Mouse (Mus musculus): Measurements from ENCODE around the gene Gm21992. TPM values are rescaled to one million over a fixed set of nuclear protein-coding genes. Genes with fewer than 3 reads are reported as not detected.

Gene Gm21992
- polyA plus RNA-seq, 1 experiment from 2014 or later: 20.9 TPM

GRCm38 (mm10) chr19:4719351-4719764 is 92.1 kb downstream of the Gm21992 start:
- ATAC-seq (ENCODE audit: insufficient number of reproducible peaks, insufficient read depth, low FRiP score, low read depth): no peak
- Histone ChIP-seq H3K9me3 (ENCODE audit: control insufficient read depth, low read length) (no peaks in the 10 kb centered on the region), H3K27ac (replicated peaks in 1 of 2; ENCODE audit: control insufficient read depth in 1 of 2, insufficient read depth in 1 of 2, low read depth in 2 of 2, low read length in 2 of 2) (no peak overlapping the region), H3K27me3 (ENCODE audit: control insufficient read depth, insufficient read depth, low read length) (peaks cover 47% of the 10 kb centered on the region), H3K4me1 (ENCODE audit: control insufficient read depth in 2 of 2, insufficient read depth in 2 of 2, low read length in 2 of 2) (no peaks in the 10 kb centered on the region; a peak in 1 of 4 replicates), H3K36me3 (ENCODE audit: control insufficient read depth, insufficient read depth, low read length) (no peaks in the 10 kb centered on the region), H3K4me3 (ENCODE audit: control insufficient read depth in 1 of 2, insufficient read depth in 1 of 2, low read depth in 1 of 2, low read length in 2 of 2) (no peak overlapping the region), H3K9ac (ENCODE audit: low read length) (no peak overlapping the region), H3K4me2 (ENCODE audit: low read length) (no peak overlapping the region)
- 16% methylated on average over 5 of the region's 5 CpGs for WGBS

- H3K27me3 ChIP-seq (ENCODE audit: control insufficient read depth, insufficient read depth, low read length): peaks cover 53% of the 10 kb centered on the region
- no peak for ATAC-seq (ENCODE audit: insufficient number of reproducible peaks, insufficient read depth, low FRiP score, low read depth)
- no peak overlapping the region for H3K4me2 ChIP-seq (ENCODE audit: low read length)
- no peak overlapping the region for H3K4me3 ChIP-seq (ENCODE audit: control insufficient read depth in 1 of 2, insufficient read depth in 1 of 2, low read depth in 1 of 2, low read length in 2 of 2)
- H3K36me3 ChIP-seq (ENCODE audit: control insufficient read depth, insufficient read depth, low read length): no peaks in the 10 kb centered on the region
- no peaks in the 10 kb centered on the region for H3K9me3 ChIP-seq (ENCODE audit: control insufficient read depth, low read length)
- 31% methylated on average over 11 of the region's 12 CpGs for WGBS
- H3K4me1 ChIP-seq (ENCODE audit: control insufficient read depth in 2 of 2, insufficient read depth in 2 of 2, low read length in 2 of 2): no peaks in the 10 kb centered on the region; a peak in 1 of 4 replicates
- no peak overlapping the region for H3K27ac ChIP-seq (replicated peaks in 1 of 2; ENCODE audit: control insufficient read depth in 1 of 2, insufficient read depth in 1 of 2, low read depth in 2 of 2, low read length in 2 of 2)
- no peak overlapping the region for H3K9ac ChIP-seq (ENCODE audit: low read length)
Observed at GRCm38 (mm10) chr19:4718716-4719115, 92.7 kb downstream of the Gm21992 start.

DNA sequence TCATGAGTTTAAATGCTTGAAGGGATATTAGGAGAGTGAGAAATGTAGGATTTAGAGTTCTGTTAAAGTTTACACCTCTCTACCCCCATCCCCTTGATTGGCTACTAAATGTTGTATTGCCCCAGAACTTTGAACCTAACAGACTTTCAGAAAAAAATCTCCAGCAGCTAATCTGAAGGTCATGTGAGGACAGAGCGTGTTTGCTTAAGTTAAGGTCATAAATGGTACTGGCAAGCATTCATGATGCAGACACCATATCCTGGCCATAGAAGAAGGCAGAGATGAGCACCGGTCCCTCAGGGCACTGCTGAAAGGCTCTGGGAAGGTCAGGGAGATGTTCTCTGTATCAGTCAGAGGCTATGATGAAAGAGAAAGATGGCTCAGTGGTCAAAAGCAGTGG is 94.1 kb downstream of the Gm21992 start:
- no peak for ATAC-seq (ENCODE audit: insufficient number of reproducible peaks, insufficient read depth, low FRiP score, low read depth)
- WGBS: 93% methylated on average over 2 of the region's 2 CpGs
- no peak overlapping the region for H3K4me3 ChIP-seq (ENCODE audit: control insufficient read depth in 1 of 2, insufficient read depth in 1 of 2, low read depth in 1 of 2, low read length in 2 of 2)
- no peaks in the 10 kb centered on the region for H3K36me3 ChIP-seq (ENCODE audit: control insufficient read depth, insufficient read depth, low read length)
- H3K27me3 ChIP-seq (ENCODE audit: control insufficient read depth, insufficient read depth, low read length): peaks cover 67% of the 10 kb centered on the region
- H3K4me1 ChIP-seq (ENCODE audit: control insufficient read depth in 2 of 2, insufficient read depth in 2 of 2, low read length in 2 of 2): peaks cover 0 to 5% of the 10 kb centered on the region in 2 experiments; a peak in 2 of 4 replicates
- H3K27ac ChIP-seq (replicated peaks in 1 of 2; ENCODE audit: control insufficient read depth in 1 of 2, insufficient read depth in 1 of 2, low read depth in 2 of 2, low read length in 2 of 2): no peak overlapping the region
- H3K4me2 ChIP-seq (ENCODE audit: low read length): no peak overlapping the region
- no peak overlapping the region for H3K9ac ChIP-seq (ENCODE audit: low read length)
- no peaks in the 10 kb centered on the region for H3K9me3 ChIP-seq (ENCODE audit: control insufficient read depth, low read length)

- peaks cover 73% of the 10 kb centered on the region for H3K27me3 ChIP-seq (ENCODE audit: control insufficient read depth, insufficient read depth, low read length)
- no peak overlapping the region for H3K27ac ChIP-seq (replicated peaks in 1 of 2; ENCODE audit: control insufficient read depth in 1 of 2, insufficient read depth in 1 of 2, low read depth in 2 of 2, low read length in 2 of 2)
- H3K4me1 ChIP-seq (ENCODE audit: control insufficient read depth in 2 of 2, insufficient read depth in 2 of 2, low read length in 2 of 2): peaks cover 0 to 7% of the 10 kb centered on the region in 2 experiments; a peak in 3 of 4 replicates
- H3K4me2 ChIP-seq (ENCODE audit: low read length): no peak overlapping the region
- H3K9me3 ChIP-seq (ENCODE audit: control insufficient read depth, low read length): no peaks in the 10 kb centered on the region
- 95% methylated on average over 14 of the region's 14 CpGs for WGBS
- ATAC-seq (ENCODE audit: insufficient number of reproducible peaks, insufficient read depth, low FRiP score, low read depth): no peak
- no peak overlapping the region for H3K9ac ChIP-seq (ENCODE audit: low read length)
- no peak overlapping the region for H3K4me3 ChIP-seq (ENCODE audit: control insufficient read depth in 1 of 2, insufficient read depth in 1 of 2, low read depth in 1 of 2, low read length in 2 of 2)
- no peaks in the 10 kb centered on the region for H3K36me3 ChIP-seq (ENCODE audit: control insufficient read depth, insufficient read depth, low read length)
Observed at GRCm38 (mm10) chr19:4716756-4717155, 94.7 kb downstream of the Gm21992 start.

- WGBS: 59% methylated on average over 3 of the region's 3 CpGs
- no peaks in the 10 kb centered on the region for H3K9me3 ChIP-seq (ENCODE audit: control insufficient read depth, low read length)
- peaks cover 5 to 7% of the 10 kb centered on the region in 2 experiments; a peak in 3 of 4 replicates for H3K4me1 ChIP-seq (ENCODE audit: control insufficient read depth in 2 of 2, insufficient read depth in 2 of 2, low read length in 2 of 2)
- H3K9ac ChIP-seq (ENCODE audit: low read length): no peak overlapping the region
- H3K36me3 ChIP-seq (ENCODE audit: control insufficient read depth, insufficient read depth, low read length): no peaks in the 10 kb centered on the region
- no peak overlapping the region for H3K4me2 ChIP-seq (ENCODE audit: low read length)
- no peak overlapping the region for H3K4me3 ChIP-seq (ENCODE audit: control insufficient read depth in 1 of 2, insufficient read depth in 1 of 2, low read depth in 1 of 2, low read length in 2 of 2)
- no peak for ATAC-seq (ENCODE audit: insufficient number of reproducible peaks, insufficient read depth, low FRiP score, low read depth)
- H3K27ac ChIP-seq (replicated peaks in 1 of 2; ENCODE audit: control insufficient read depth in 1 of 2, insufficient read depth in 1 of 2, low read depth in 2 of 2, low read length in 2 of 2): no peak overlapping the region
- peaks cover 80% of the 10 kb centered on the region for H3K27me3 ChIP-seq (ENCODE audit: control insufficient read depth, insufficient read depth, low read length)
Observed at GRCm38 (mm10) chr19:4713886-4714285, 97.5 kb downstream of the Gm21992 start.

- 0 out of 2 replicates have a peak overlapping the region, but pooled peaks have one; percentile 58 for H3K9ac ChIP-seq (ENCODE audit: low read length)
- H3K4me1 ChIP-seq (ENCODE audit: control insufficient read depth in 2 of 2, insufficient read depth in 2 of 2, low read length in 2 of 2): peaks cover 5 to 7% of the 10 kb centered on the region in 2 experiments; a peak in 3 of 4 replicates
- WGBS: 35% methylated on average over 13 of the region's 13 CpGs
- no peak overlapping the region for H3K27ac ChIP-seq (replicated peaks in 1 of 2; ENCODE audit: control insufficient read depth in 1 of 2, insufficient read depth in 1 of 2, low read depth in 2 of 2, low read length in 2 of 2)
- no peaks in the 10 kb centered on the region for H3K9me3 ChIP-seq (ENCODE audit: control insufficient read depth, low read length)
- no peaks in the 10 kb centered on the region for H3K36me3 ChIP-seq (ENCODE audit: control insufficient read depth, insufficient read depth, low read length)
- peak overlapping the region; percentile 49 to 54 for H3K4me3 ChIP-seq (ENCODE audit: control insufficient read depth in 1 of 2, insufficient read depth in 1 of 2, low read depth in 1 of 2, low read length in 2 of 2)
- ATAC-seq (ENCODE audit: insufficient number of reproducible peaks, insufficient read depth, low FRiP score, low read depth): no peak
- peak overlapping the region; percentile 96 for H3K4me2 ChIP-seq (ENCODE audit: low read length)
- peaks cover 80% of the 10 kb centered on the region for H3K27me3 ChIP-seq (ENCODE audit: control insufficient read depth, insufficient read depth, low read length)
Observed at GRCm38 (mm10) chr19:4712781-4713526, 98.5 kb downstream of the Gm21992 start.

DNA sequence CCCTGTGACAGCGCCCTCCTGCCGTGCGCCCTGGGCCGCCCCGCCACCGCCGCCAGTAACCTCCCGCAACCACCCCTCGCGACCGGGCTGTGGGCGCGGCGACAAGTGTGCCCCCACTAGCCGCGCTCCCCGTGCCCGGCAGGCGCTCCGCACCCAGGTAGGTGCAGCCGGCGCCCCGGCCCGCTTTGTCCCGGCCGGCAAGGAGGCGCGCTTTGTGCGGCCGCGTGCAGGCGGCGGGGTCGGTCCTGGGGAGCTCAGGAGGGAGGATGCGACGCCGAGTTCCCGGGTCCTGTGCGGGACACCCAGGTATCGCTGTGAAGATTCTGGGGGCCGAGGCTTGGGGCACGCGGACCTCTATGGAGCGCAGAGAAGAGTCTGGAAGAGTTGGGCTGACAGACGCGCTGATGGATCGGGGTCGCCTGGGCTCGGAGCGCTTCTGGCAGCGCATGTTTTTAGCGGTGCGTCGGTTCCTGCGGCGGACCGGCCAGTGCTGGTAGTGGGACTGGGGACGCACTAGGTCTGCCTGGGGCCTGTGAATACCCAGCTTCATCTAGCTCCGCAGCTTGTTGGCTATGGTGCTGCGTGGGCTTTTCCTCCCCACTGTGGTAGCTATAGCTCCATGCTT is 99.1 kb downstream of the Gm21992 start:
- 0 out of 2 replicates have a peak, but pooled peaks have one; percentile 13 for ATAC-seq (ENCODE audit: insufficient number of reproducible peaks, insufficient read depth, low FRiP score, low read depth)
- peaks cover 5 to 7% of the 10 kb centered on the region in 2 experiments; a peak in 3 of 4 replicates for H3K4me1 ChIP-seq (ENCODE audit: control insufficient read depth in 2 of 2, insufficient read depth in 2 of 2, low read length in 2 of 2)
- no peaks in the 10 kb centered on the region for H3K36me3 ChIP-seq (ENCODE audit: control insufficient read depth, insufficient read depth, low read length)
- peak overlapping the region; percentile 96 for H3K4me2 ChIP-seq (ENCODE audit: low read length)
- peak overlapping the region; percentile 49 to 54 for H3K4me3 ChIP-seq (ENCODE audit: control insufficient read depth in 1 of 2, insufficient read depth in 1 of 2, low read depth in 1 of 2, low read length in 2 of 2)
- peak overlapping the region; percentile 58 for H3K9ac ChIP-seq (ENCODE audit: low read length)
- H3K9me3 ChIP-seq (ENCODE audit: control insufficient read depth, low read length): no peaks in the 10 kb centered on the region
- peaks cover 79% of the 10 kb centered on the region for H3K27me3 ChIP-seq (ENCODE audit: control insufficient read depth, insufficient read depth, low read length)
- H3K27ac ChIP-seq (replicated peaks in 1 of 2; ENCODE audit: control insufficient read depth in 1 of 2, insufficient read depth in 1 of 2, low read depth in 2 of 2, low read length in 2 of 2): no peak overlapping the region
- WGBS: under 1% methylated on average over 59 of the region's 60 CpGs

Data from heart, embryonic 14.5 days (tissue).